Mouse (Mus musculus) heart, adult 2 months (tissue): ENCODE results near the gene Nup188.

Source experiments
- CTCF ChIP-seq: fragments of 200-600 bp; IDR thresholded peaks from 2 replicates; pipeline ENCODE4 v1.8.1; 2022; ENCODE audit warnings: antibody characterized with exemption, mild to moderate bottlenecking, moderate library complexity
- EP300 ChIP-seq: fragments of 200-500 bp; IDR thresholded peaks from 2 replicates; pipeline ENCODE4 v1.6.1; 2011; ENCODE audit warnings: low read depth, low read length, control low read depth; ENCODE audit not compliant: insufficient read depth
- POLR2A ChIP-seq: fragments of 200-500 bp; IDR thresholded peaks from 2 replicates; pipeline ENCODE4 v1.6.1; 2011; ENCODE audit warnings: mild to moderate bottlenecking, low read depth, low read length, control low read depth; ENCODE audit not compliant: insufficient read depth

DNA sequence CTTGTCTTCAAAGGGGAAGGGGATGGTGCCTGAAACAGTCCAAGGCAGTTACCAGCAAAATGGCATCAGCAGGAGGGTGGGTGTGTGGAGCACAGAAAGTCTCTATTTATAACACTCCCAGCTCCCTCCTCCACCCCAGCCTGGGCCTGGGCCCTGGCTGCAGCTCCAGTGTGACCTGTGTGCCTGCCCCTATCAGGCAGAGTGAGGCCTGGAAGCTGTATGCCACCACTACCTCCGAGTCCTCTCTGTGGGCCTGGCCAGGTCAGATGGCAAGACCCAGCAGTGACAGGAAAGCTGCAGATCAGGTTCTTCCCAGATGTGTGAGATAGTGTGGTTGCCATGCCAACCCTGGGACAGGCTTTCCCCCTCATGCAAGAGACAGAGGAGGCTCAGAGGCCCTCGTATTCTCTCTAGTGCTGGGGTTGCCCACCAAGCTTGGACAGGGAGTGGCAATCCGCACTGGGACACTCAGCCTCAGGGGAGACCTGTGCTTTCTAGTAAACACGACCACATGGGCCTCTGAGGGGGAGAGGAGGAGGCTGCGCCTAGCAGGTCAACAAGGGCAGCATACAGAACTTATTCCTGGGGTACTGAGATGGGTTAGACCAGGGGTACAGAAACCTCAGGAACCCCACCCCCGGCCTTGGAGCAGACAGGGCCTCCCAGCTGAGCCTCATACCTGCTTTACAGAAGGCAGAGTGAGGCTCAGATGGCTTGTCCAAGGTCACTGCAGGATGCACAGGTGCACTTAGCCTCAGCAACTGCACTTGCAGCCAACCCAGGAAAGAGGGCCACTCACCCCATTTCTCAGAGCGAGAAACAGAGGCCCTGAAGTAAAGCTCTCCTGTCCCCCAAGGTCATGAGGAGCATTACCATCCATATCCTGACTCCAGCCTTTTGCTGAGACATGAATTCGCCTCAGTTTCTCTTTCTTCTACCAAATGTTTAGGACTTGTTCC, 71.6 kb downstream of the Nup188 start:
- TF ChIP-seq EP300 (no peak), CTCF (no peak), POLR2A (no peak)
